Mouse (Mus musculus) heart, adult 2 months (tissue): ENCODE data around the gene Uox. TPM values are rescaled to one million over a fixed set of nuclear protein-coding genes. Genes with fewer than 3 reads are reported as not detected.
A peak's percentile ranks its signal among the peaks of the same experiment; 100 is the strongest.

Experiments used
- DNase-seq, 2 experiments: peaks; one replicate each; pipeline ENCODE4 v3.0.0; 2021
- H3K27ac ChIP-seq: fragments of 200-600 bp; 2 replicates; pipeline ENCODE4 v1.8.1; 2022
- H3K27me3 ChIP-seq: fragments of 200-500 bp; 2 replicates; pipeline ENCODE4 v1.6.1; 2012; ENCODE audit warnings: mild to moderate bottlenecking, low read length, inconsistent platforms, mixed read lengths; ENCODE audit not compliant: control insufficient read depth, insufficient read depth
- H3K36me3 ChIP-seq: fragments of 200-500 bp; 2 replicates; pipeline ENCODE4 v1.6.1; 2012; ENCODE audit warnings: low read length, inconsistent platforms; ENCODE audit not compliant: control insufficient read depth, insufficient read depth
- H3K4me1 ChIP-seq: fragments of 200-500 bp; 2 replicates; pipeline ENCODE4 v1.6.1; 2011; ENCODE audit warnings: low read length; ENCODE audit not compliant: control insufficient read depth, insufficient read depth
- H3K4me3 ChIP-seq: fragments of 200-600 bp; 2 replicates; pipeline ENCODE4 v1.8.1; 2022
- H3K79me2 ChIP-seq: fragments of 200-500 bp; replicated peaks from 2 replicates; pipeline ENCODE4 v1.6.1; 2012; ENCODE audit warnings: mild to moderate bottlenecking, inconsistent platforms, low read length, moderate library complexity, mixed read lengths; ENCODE audit not compliant: control insufficient read depth, insufficient read depth
- H3K9ac ChIP-seq: fragments of 200-500 bp; 2 replicates; pipeline ENCODE4 v1.6.1; 2012; ENCODE audit warnings: low read depth, mild to moderate bottlenecking, control low read depth, inconsistent platforms, low read length, mixed read lengths
- CTCF ChIP-seq: fragments of 200-600 bp; IDR thresholded peaks from 2 replicates; pipeline ENCODE4 v1.8.1; 2022; ENCODE audit warnings: antibody characterized with exemption, mild to moderate bottlenecking, moderate library complexity
- EP300 ChIP-seq: fragments of 200-500 bp; IDR thresholded peaks from 2 replicates; pipeline ENCODE4 v1.6.1; 2011; ENCODE audit warnings: low read depth, low read length, control low read depth; ENCODE audit not compliant: insufficient read depth
- POLR2A ChIP-seq: fragments of 200-500 bp; IDR thresholded peaks from 2 replicates; pipeline ENCODE4 v1.6.1; 2011; ENCODE audit warnings: mild to moderate bottlenecking, low read depth, low read length, control low read depth; ENCODE audit not compliant: insufficient read depth
- WGBS: fragments of 180-500 bp; shearing (Covaris S2); methylation state at CpG from one replicate; pipeline ENCODE4 v1.1.7; 2018; 5-methylcytosine and 5-hydroxymethylcytosine counted together
- intact Hi-C: fragments of 180-260 bp; cut with DNase I; formaldehyde crosslinking; loops from one replicate; pipeline ENCODE4 v1.15.1; 2025
- polyA plus RNA-seq: library from polyadenylated mRNA; depleted of rRNA; stranded (reverse); fragments of >200 nt; gene quantifications from 2 replicates; pipeline ENCODE4 v1.2.3, GENCODE M21; 2012
- total RNA-seq, 2 experiments: library from RNA; stranded (reverse); gene quantifications; 2 replicates each; pipeline ENCODE4 v1.2.3; 2021

Uox gene
- total and polyA plus RNA-seq, 3 experiments, result not detected

GRCm38 (mm10) chr3:146540521-146541273 is 29.5 kb upstream of the Uox start:
- Histone ChIP-seq H3K9ac (no peak overlapping the region), H3K4me1 (no peaks in the 10 kb centered on the region), H3K27ac (no peak overlapping the region), H3K36me3 (no peaks in the 10 kb centered on the region), H3K27me3 (no peaks in the 10 kb centered on the region), H3K79me2 (no peaks in the 10 kb centered on the region), H3K4me3 (no peak overlapping the region)
- intact Hi-C loops, result no loop called here
- 63% methylated on average over 4 of the region's 4 CpGs for WGBS
- no peak for DNase-seq
- TF ChIP-seq EP300, result no peak
- no peak for TF ChIP-seq POLR2A

DNA sequence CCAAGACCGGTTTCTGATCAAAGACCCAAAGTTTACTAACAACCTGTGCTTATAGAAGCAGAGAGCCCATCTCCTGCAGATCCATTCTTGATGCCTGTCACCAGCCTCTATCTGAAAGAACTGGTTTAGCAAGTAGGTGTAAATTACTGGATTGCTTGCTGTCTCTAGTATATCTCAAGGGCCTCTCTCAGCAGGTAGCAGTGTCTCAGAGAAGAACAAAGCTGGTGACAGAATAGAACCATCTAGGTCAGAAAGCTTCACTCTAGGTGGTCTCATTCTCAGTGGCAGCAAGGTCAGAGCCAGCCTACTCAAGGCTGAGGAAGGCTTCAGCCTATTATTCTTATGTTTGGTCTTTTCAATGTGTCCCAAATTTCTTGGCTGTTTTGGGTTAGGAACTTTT is 26.6 kb upstream of the Uox start:
- H3K27me3 ChIP-seq, result no peaks in the 10 kb centered on the region
- intact Hi-C loops, result no loop called here
- no peak overlapping the region for H3K9ac ChIP-seq
- TF ChIP-seq EP300 (no peak), CTCF (no peak), POLR2A (no peak)
- 39% methylated on average over 1 of the region's 1 CpGs for WGBS
- no peak overlapping the region for H3K4me3 ChIP-seq
- no peak overlapping the region for H3K27ac ChIP-seq
- DNase-seq, result no peak
- H3K4me1 ChIP-seq, result no peaks in the 10 kb centered on the region
- no peaks in the 10 kb centered on the region for H3K36me3 ChIP-seq
- H3K79me2 ChIP-seq, result no peaks in the 10 kb centered on the region

GRCm38 (mm10) chr3:146554816-146555215 is 15.4 kb upstream of the Uox start:
- intact Hi-C loops, result no loop called here
- Histone ChIP-seq H3K4me1 (no peaks in the 10 kb centered on the region), H3K27me3 (0 out of 2 replicates have a peak, but pooled peaks cover under 1% of the 10 kb centered on the region), H3K4me3 (no peak overlapping the region), H3K9ac (no peak overlapping the region), H3K36me3 (no peaks in the 10 kb centered on the region), H3K27ac (no peak overlapping the region), H3K79me2 (no peaks in the 10 kb centered on the region)
- 86% methylated on average over 7 of the region's 7 CpGs for WGBS
- no peak for DNase-seq
- TF ChIP-seq CTCF, result no peak
- TF ChIP-seq EP300, result no peak
- no peak for TF ChIP-seq POLR2A

DNA sequence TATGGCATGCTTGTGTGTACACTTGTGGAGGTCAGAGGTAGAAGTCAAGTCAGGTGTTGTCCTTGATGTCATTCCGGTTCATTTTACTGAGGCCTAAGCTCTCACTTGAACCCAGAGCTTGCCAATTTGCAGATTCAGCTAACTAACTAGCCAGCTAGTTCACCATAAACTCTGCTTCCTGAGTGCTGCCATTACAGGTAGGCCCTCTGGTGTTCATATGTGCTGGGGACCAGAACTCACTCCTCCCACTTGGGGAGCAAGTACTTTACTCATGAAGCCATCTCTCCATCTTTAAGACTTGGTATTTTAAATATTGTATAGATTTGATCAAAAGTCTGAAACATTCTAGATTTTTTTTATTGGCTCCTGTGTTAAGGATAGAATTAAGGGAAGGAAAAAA is 13.7 kb upstream of the Uox start:
- no peak overlapping the region for H3K4me3 ChIP-seq
- DNase-seq, result no peak
- no peaks in the 10 kb centered on the region for H3K79me2 ChIP-seq
- WGBS, result 83% methylated on average over 1 of the region's 1 CpGs
- intact Hi-C loops, result no loop called here
- H3K27me3 ChIP-seq, result 0 out of 2 replicates have a peak, but pooled peaks cover 2% of the 10 kb centered on the region
- H3K27ac ChIP-seq, result no peak overlapping the region
- no peaks in the 10 kb centered on the region for H3K4me1 ChIP-seq
- H3K36me3 ChIP-seq, result no peaks in the 10 kb centered on the region
- TF ChIP-seq CTCF (peak; percentile 48), EP300 (no peak), POLR2A (no peak)
- H3K9ac ChIP-seq, result no peak overlapping the region

- H3K9ac ChIP-seq, result no peak overlapping the region
- intact Hi-C loops, result no loop called here
- H3K4me1 ChIP-seq, result no peaks in the 10 kb centered on the region
- H3K27me3 ChIP-seq, result 0 out of 2 replicates have a peak, but pooled peaks cover 2% of the 10 kb centered on the region
- no peak overlapping the region for H3K4me3 ChIP-seq
- no peaks in the 10 kb centered on the region for H3K36me3 ChIP-seq
- DNase-seq, result no peak
- WGBS, result 62% methylated on average over 6 of the region's 6 CpGs
- TF ChIP-seq POLR2A (no peak), CTCF (no peak), EP300 (no peak)
- no peak overlapping the region for H3K27ac ChIP-seq
- H3K79me2 ChIP-seq, result no peaks in the 10 kb centered on the region
Observed at GRCm38 (mm10) chr3:146557507-146557906, 12.7 kb upstream of the Uox start.

DNA sequence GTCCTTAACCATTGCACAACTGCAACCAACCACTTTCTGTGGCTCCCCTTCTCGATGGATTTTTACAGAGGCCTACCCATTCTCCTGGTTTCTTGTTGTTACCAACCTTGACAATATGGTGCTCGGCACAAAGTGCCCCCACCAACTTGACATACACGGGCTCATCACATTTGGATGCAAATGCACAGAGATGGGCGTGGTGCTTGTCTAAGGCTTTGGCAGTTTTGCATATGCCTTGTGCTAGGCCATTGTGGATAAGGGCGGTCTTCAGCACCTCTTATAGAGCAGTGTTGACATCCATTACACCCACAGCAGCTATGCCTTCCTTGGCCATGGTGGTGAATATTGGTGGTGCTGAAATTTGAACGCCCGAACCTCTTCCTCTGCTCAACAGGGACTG is 7.3 kb upstream of the Uox start:
- 0 out of 2 replicates have a peak, but pooled peaks cover 2% of the 10 kb centered on the region for H3K27me3 ChIP-seq
- H3K4me3 ChIP-seq, result no peak overlapping the region
- H3K9ac ChIP-seq, result no peak overlapping the region
- no peaks in the 10 kb centered on the region for H3K4me1 ChIP-seq
- 89% methylated on average over 7 of the region's 7 CpGs for WGBS
- H3K27ac ChIP-seq, result no peak overlapping the region
- TF ChIP-seq CTCF (no peak), POLR2A (no peak), EP300 (no peak)
- no peak for DNase-seq
- intact Hi-C loops, result loop anchor here (5.0 kb wide), 1 partner anchor 216 kb away; no protein-coding TSS in a partner anchor
- H3K36me3 ChIP-seq, result no peaks in the 10 kb centered on the region
- no peaks in the 10 kb centered on the region for H3K79me2 ChIP-seq
